8 mouse cellular contexts compared by ENCODE assay signal in genomic region chr9:70257289-70258101, GRCm38 (mm10). TPM values are rescaled to one million over a fixed set of nuclear protein-coding genes. Genes with fewer than 3 reads are reported as not detected.
DNase-seq lines count a peak whose midpoint lies in the region; ATAC-seq and TF ChIP-seq lines count a peak whose summit lies in the region.

No protein-coding gene starts in this region.

- no peaks in the 10 kb centered on the region for H3K9me3 ChIP-seq in embryonic facial prominence, embryonic 10.5 days
- no peaks in the 10 kb centered on the region for H3K9me3 ChIP-seq in limb, embryonic 11.5 days (ENCODE audit: control insufficient read depth, low read length)
- H3K9me3 ChIP-seq in stomach, embryonic 16.5 days (replicated peaks; ENCODE audit: control insufficient read depth, low read length): no peaks in the 10 kb centered on the region
- H3K9me3 ChIP-seq in liver, postnatal 0 days (ENCODE audit: low read length): no peaks in the 10 kb centered on the region

- H3K4me3 ChIP-seq in embryonic facial prominence, embryonic 10.5 days: peak overlapping the region; percentile 22; the same call in 1 of the 2 replicates
- H3K4me3 ChIP-seq in limb, embryonic 11.5 days (ENCODE audit: low read depth, low read length): no peak overlapping the region
- H3K4me3 ChIP-seq in stomach, embryonic 16.5 days (replicated peaks; ENCODE audit: low read length): no peak overlapping the region
- no peak overlapping the region for H3K4me3 ChIP-seq in liver, postnatal 0 days (ENCODE audit: low read depth, low read length)

- H3K27ac ChIP-seq in embryonic facial prominence, embryonic 10.5 days (replicated peaks): peak overlapping the region; percentile 65
- no peak overlapping the region for H3K27ac ChIP-seq in limb, embryonic 11.5 days (replicated peaks; ENCODE audit: low read depth, low read length)
- peak overlapping the region; percentile 83 for H3K27ac ChIP-seq in stomach, embryonic 16.5 days (ENCODE audit: low read length)
- H3K27ac ChIP-seq in liver, postnatal 0 days (ENCODE audit: low read depth): no peak overlapping the region

- no peaks in the 10 kb centered on the region for H3K36me3 ChIP-seq in embryonic facial prominence, embryonic 10.5 days (replicated peaks)
- no peaks in the 10 kb centered on the region for H3K36me3 ChIP-seq in limb, embryonic 11.5 days (ENCODE audit: control insufficient read depth, insufficient read depth, low read length)
- no peaks in the 10 kb centered on the region for H3K36me3 ChIP-seq in stomach, embryonic 16.5 days (ENCODE audit: control insufficient read depth, insufficient read depth, low read length)
- no peaks in the 10 kb centered on the region for H3K36me3 ChIP-seq in liver, postnatal 0 days (replicated peaks; ENCODE audit: insufficient read depth, low read length)

- peak; percentile 41 for DNase-seq in urinary bladder, postnatal 14 days (ENCODE audit: low spot score)
- no peak for DNase-seq in urinary bladder, postnatal 25 days (ENCODE audit: low spot score)
- peak; percentile 75 for DNase-seq in embryonic facial prominence, embryonic 10.5 days (ENCODE audit: low spot score)
- peak; percentile 71 for DNase-seq in limb, embryonic 11.5 days (ENCODE audit: low spot score)
- no peak for DNase-seq in ovary, adult 18-20 months (ENCODE audit: low spot score)
- DNase-seq in retina, postnatal 1 day: no peak
- no peak for DNase-seq in liver, postnatal 0 days

- no peak for TF ChIP-seq EP300 in liver, postnatal 0 days (IDR thresholded peaks at IDR 0.05; ENCODE audit: low read depth)

- H3K4me1 ChIP-seq in embryonic facial prominence, embryonic 10.5 days: peaks cover 51% of the 10 kb centered on the region
- H3K4me1 ChIP-seq in limb, embryonic 11.5 days (ENCODE audit: control insufficient read depth, insufficient read depth, low read length): peaks cover 16% of the 10 kb centered on the region
- peaks cover 39% of the 10 kb centered on the region for H3K4me1 ChIP-seq in stomach, embryonic 16.5 days (ENCODE audit: control insufficient read depth, insufficient read depth, low read length)
- H3K4me1 ChIP-seq in liver, postnatal 0 days (ENCODE audit: insufficient read depth): peaks cover 10% of the 10 kb centered on the region

- no peaks in the 10 kb centered on the region for H3K27me3 ChIP-seq in embryonic facial prominence, embryonic 10.5 days (replicated peaks; ENCODE audit: low read depth, poor library complexity, severe bottlenecking)
- no peaks in the 10 kb centered on the region for H3K27me3 ChIP-seq in limb, embryonic 11.5 days (ENCODE audit: control insufficient read depth, insufficient read depth, low read length)
- no peaks in the 10 kb centered on the region for H3K27me3 ChIP-seq in stomach, embryonic 16.5 days (ENCODE audit: control insufficient read depth, insufficient read depth, low read length)
- H3K27me3 ChIP-seq in liver, postnatal 0 days (ENCODE audit: insufficient read depth, low read length): no peaks in the 10 kb centered on the region

- no peak for TF ChIP-seq CTCF in liver, postnatal 0 days (IDR thresholded peaks at IDR 0.05; ENCODE audit: low read depth)

- no peak for ATAC-seq in limb, embryonic 11.5 days (ENCODE audit: insufficient number of reproducible peaks, low FRiP score, low TSS enrichment, low read depth)
- ATAC-seq in stomach, embryonic 16.5 days (ENCODE audit: insufficient read depth, low FRiP score): peak; percentile 38; the same call in 1 of the 2 replicates
- no peak for ATAC-seq in liver, postnatal 0 days

- WGBS in embryonic facial prominence, embryonic 10.5 days: 39% methylated on average over 13 of the region's 13 CpGs
- 40% methylated on average over 13 of the region's 13 CpGs for WGBS in limb, embryonic 11.5 days
- WGBS in stomach, embryonic 16.5 days: 24% methylated on average over 13 of the region's 13 CpGs
- 37% methylated on average over 13 of the region's 13 CpGs for WGBS in liver, postnatal 0 days (ENCODE audit: insufficient replicate concordance)

- H3K9ac ChIP-seq in limb, embryonic 11.5 days (ENCODE audit: low read length): no peak overlapping the region
- H3K9ac ChIP-seq in stomach, embryonic 16.5 days (ENCODE audit: low read length): peak overlapping the region; percentile 24; the same call in 1 of the 2 replicates
- H3K9ac ChIP-seq in liver, postnatal 0 days (replicated peaks): no peak overlapping the region

- H3K4me2 ChIP-seq in limb, embryonic 11.5 days (ENCODE audit: low read depth, severe bottlenecking): peak overlapping the region; percentile 13; the same call in 1 of the 2 replicates
- H3K4me2 ChIP-seq in stomach, embryonic 16.5 days (ENCODE audit: low read depth, low read length): no peak overlapping the region
- H3K4me2 ChIP-seq in liver, postnatal 0 days (ENCODE audit: low read depth, low read length): no peak overlapping the region

RNA-seq across cellular contexts. Expression of gene Myo1e, which starts 50.3 kb away (rescaled TPM):
- polyA plus RNA-seq in embryonic facial prominence, embryonic 10.5 days (2016; fragmentation: Nextera tagmentation; extraction: Ambion mirVana): 16.9 and 17.6 TPM in 2 replicates
- 16.9 and 18.0 TPM in 2 replicates for polyA plus RNA-seq in limb, embryonic 11.5 days (2014; fragmentation: Nextera tagmentation; extraction: Ambion mirVana)
- 34.3 and 37.1 TPM in 2 replicates for polyA plus RNA-seq in stomach, embryonic 16.5 days (2015; fragmentation: Nextera tagmentation; extraction: Ambion mirVana)
- 5.4 and 7.4 TPM in 2 replicates for polyA plus RNA-seq in liver, postnatal 0 days (2015; fragmentation: Nextera tagmentation; extraction: Ambion mirVana)

Comparison
In these comparisons a context has a peak if more than half of its experiments do, and no peak if none do; other contexts are left out.
1. DNase-seq: peak in urinary bladder, postnatal 14 days (single experiment), embryonic facial prominence, embryonic 10.5 days (single experiment) and limb, embryonic 11.5 days (single experiment); none in urinary bladder, postnatal 25 days (single experiment), ovary, adult 18-20 months (single experiment), retina, postnatal 1 day (single experiment) and liver, postnatal 0 days (single experiment).
2. H3K27ac ChIP-seq: peak in embryonic facial prominence, embryonic 10.5 days (single experiment) and stomach, embryonic 16.5 days (single experiment); none in limb, embryonic 11.5 days (single experiment) and liver, postnatal 0 days (single experiment).